Mouse (Mus musculus) lung, postnatal 0 days (tissue): ENCODE results near the gene Dclk1.

Source experiments
- CTCF ChIP-seq: IDR thresholded peaks from 2 replicates; pipeline ENCODE4 v1.5.1; 2016; ENCODE audit warnings: antibody characterized with exemption, mild to moderate bottlenecking
- EP300 ChIP-seq: IDR thresholded peaks from 2 replicates; pipeline ENCODE4 v1.6.1; 2016; ENCODE audit warnings: antibody characterized with exemption, mild to moderate bottlenecking, control low read depth

DNA sequence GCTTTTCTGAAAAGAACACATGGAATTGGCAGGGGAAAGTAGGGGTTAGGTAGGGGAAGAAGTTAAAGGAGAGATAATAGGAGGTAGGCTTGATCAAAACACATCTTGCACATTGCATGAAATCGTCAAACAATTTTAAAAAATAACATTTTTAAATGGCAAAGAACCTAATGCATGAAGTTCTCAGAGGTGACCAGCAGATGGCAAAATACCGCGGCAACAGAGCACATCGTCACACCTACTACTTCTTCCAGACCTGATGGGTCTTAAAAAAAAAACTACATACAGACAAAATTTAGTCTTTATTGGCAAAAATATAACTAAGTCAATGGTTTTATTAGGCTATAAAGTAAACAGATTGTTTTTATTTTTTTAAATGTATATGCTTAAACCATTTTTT lies 252.2 kb downstream of the Dclk1 start:
- TF ChIP-seq CTCF (peak; percentile 58), EP300 (no peak)
